In genomic region chr10:99237205-99237832, GRCm38 (mm10) we compare ENCODE assay signal across 13 mouse cellular contexts. TPM values are rescaled to one million over a fixed set of nuclear protein-coding genes. Genes with fewer than 3 reads are reported as not detected.
A peak's percentile ranks its signal among the peaks of the same experiment; 100 is the strongest.
DNase-seq lines count a peak whose midpoint lies in the region; ATAC-seq and TF ChIP-seq lines count a peak whose summit lies in the region.
"Had no signal": no experiment of that assay in that cellular context is flagged by ENCODE, and none has a peak within 500 bp of the region (broad histone marks: within the 10 kb centered on the region; RNA-seq: fewer than 3 reads in every experiment).

No protein-coding gene starts in this region.

- H3K79me2 ChIP-seq in myocyte (ENCODE audit: control insufficient read depth, insufficient read depth), result no peaks in the 10 kb centered on the region

- H3K4me3 ChIP-seq in kidney, embryonic 15.5 days (replicated peaks), result no peak overlapping the region
- H3K4me3 ChIP-seq in kidney, adult 2 months (ENCODE audit: insufficient read depth, low read depth, low read length), result no peak overlapping the region
- H3K4me3 ChIP-seq in brown adipose tissue, adult 24 weeks (ENCODE audit: insufficient read depth, low read depth, low read length), result no peak overlapping the region
- H3K4me3 ChIP-seq in limb, embryonic 14.5 days (replicated peaks; ENCODE audit: low read length), result no peak overlapping the region
- no peak overlapping the region for H3K4me3 ChIP-seq in myocyte

- H3K4me1 ChIP-seq in kidney, embryonic 15.5 days, result peaks cover 28% of the 10 kb centered on the region
- H3K4me1 ChIP-seq in kidney, adult 2 months (ENCODE audit: control insufficient read depth, insufficient read depth, low read length), result peaks cover 18% of the 10 kb centered on the region
- peaks cover 4% of the 10 kb centered on the region; the same call in 1 of the 2 replicates for H3K4me1 ChIP-seq in brown adipose tissue, adult 24 weeks (ENCODE audit: control insufficient read depth, insufficient read depth, insufficient read length, low read length)
- peaks cover 10% of the 10 kb centered on the region; the same call in 1 of the 2 replicates for H3K4me1 ChIP-seq in limb, embryonic 14.5 days (ENCODE audit: control insufficient read depth, insufficient read depth, low read length)

- no peaks in the 10 kb centered on the region for H3K36me3 ChIP-seq in kidney, embryonic 15.5 days
- H3K36me3 ChIP-seq in kidney, adult 2 months (ENCODE audit: control insufficient read depth, insufficient read depth, low read length), result no peaks in the 10 kb centered on the region
- H3K36me3 ChIP-seq in limb, embryonic 14.5 days (ENCODE audit: control insufficient read depth, insufficient read depth, low read length), result no peaks in the 10 kb centered on the region
- no peaks in the 10 kb centered on the region for H3K36me3 ChIP-seq in myocyte (ENCODE audit: control insufficient read depth, insufficient read depth)

- no peak for TF ChIP-seq CTCF in kidney, adult 2 months (conservative IDR thresholded peaks at IDR 0.05; ENCODE audit: insufficient read depth, insufficient read length, low read depth, low read length)

- 53% methylated on average over 11 of the region's 11 CpGs for WGBS in kidney, embryonic 15.5 days
- WGBS in kidney, adult 2 months, result 60% methylated on average over 11 of the region's 11 CpGs
- WGBS in limb, embryonic 14.5 days, result 74% methylated on average over 11 of the region's 11 CpGs

- DNase-seq in kidney, adult 2 months, result no peak
- DNase-seq in limb, embryonic 14.5 days (ENCODE audit: low spot score), result no peak
- no peak for DNase-seq in c-Kit-positive CD71-positive TER-119-positive erythroid progenitor cells, embryonic 14.5 days (ENCODE audit: low spot score)
- DNase-seq in natural killer cell, adult 2 months (ENCODE audit: low spot score in 2 of 2), result no peak
- DNase-seq: cerebellum, adult 11-12 months; layer of hippocampus, adult 9-11 months; right cerebral cortex, postnatal 14 days; thymus, postnatal 25 days had no signal

- no peak for ATAC-seq in kidney, embryonic 15.5 days (replicated peaks; ENCODE audit: low FRiP score)
- ATAC-seq in limb, embryonic 14.5 days (ENCODE audit: low FRiP score, low read depth), result no peak
- ATAC-seq: hindbrain, postnatal 0 days had no signal

- peak overlapping the region; percentile 5; the same call in 1 of the 2 replicates for H3K27ac ChIP-seq in kidney, embryonic 15.5 days
- no peak overlapping the region for H3K27ac ChIP-seq in kidney, adult 2 months (ENCODE audit: insufficient read depth, low read depth, low read length)
- 0 out of 2 replicates have a peak overlapping the region, but pooled peaks have one; percentile 0 for H3K27ac ChIP-seq in brown adipose tissue, adult 24 weeks (replicated peaks; ENCODE audit: low read depth, low read length)
- 0 out of 2 replicates have a peak overlapping the region, but pooled peaks have one; percentile 8 for H3K27ac ChIP-seq in limb, embryonic 14.5 days (replicated peaks; ENCODE audit: low read depth, low read length)
- H3K27ac ChIP-seq: hindbrain, postnatal 0 days; kidney, postnatal 0 days had no signal

- H3K4me2 ChIP-seq in kidney, embryonic 15.5 days, result no peak overlapping the region
- H3K4me2 ChIP-seq in limb, embryonic 14.5 days (replicated peaks; ENCODE audit: low read depth, low read length, severe bottlenecking), result no peak overlapping the region
- peak overlapping the region; percentile 42 for H3K4me2 ChIP-seq in myocyte (ENCODE audit: low read depth)

- no peaks in the 10 kb centered on the region for H3K27me3 ChIP-seq in kidney, embryonic 15.5 days
- no peaks in the 10 kb centered on the region for H3K27me3 ChIP-seq in kidney, adult 2 months (replicated peaks; ENCODE audit: control insufficient read depth, insufficient read depth, low read length)
- no peaks in the 10 kb centered on the region for H3K27me3 ChIP-seq in limb, embryonic 14.5 days (ENCODE audit: control insufficient read depth, insufficient read depth, low read length)
- H3K27me3 ChIP-seq in myocyte (ENCODE audit: control insufficient read depth, insufficient read depth, insufficient read length), result no peaks in the 10 kb centered on the region

- no peak overlapping the region for H3K9ac ChIP-seq in kidney, embryonic 15.5 days
- no peak overlapping the region for H3K9ac ChIP-seq in limb, embryonic 14.5 days (ENCODE audit: low read depth, low read length, severe bottlenecking)

- no peak for TF ChIP-seq POLR2A in kidney, adult 2 months (IDR thresholded peaks at IDR 0.05; ENCODE audit: low read depth, low read length)
- no peak for TF ChIP-seq POLR2A in limb, embryonic 14.5 days (IDR thresholded peaks at IDR 0.05; ENCODE audit: borderline replicate concordance, extremely low read depth, insufficient read depth, insufficient read length)
- TF ChIP-seq POLR2A in myocyte (IDR thresholded peaks at IDR 0.05; ENCODE audit: insufficient read length, low read depth), result no peak

- H3ac ChIP-seq in myocyte (ENCODE audit: control insufficient read depth, insufficient read length), result no peak overlapping the region

- no peaks in the 10 kb centered on the region for H3K9me3 ChIP-seq in kidney, embryonic 15.5 days (replicated peaks)
- H3K9me3 ChIP-seq in limb, embryonic 14.5 days (ENCODE audit: control insufficient read depth, low read length), result no peaks in the 10 kb centered on the region

TF ChIP-seq in myocyte, 11 proteins besides CTCF, POLR2A, EP300 and RAD21:
- TF ChIP-seq TCF3 (IDR thresholded peaks at IDR 0.05; ENCODE audit: insufficient read length, low read depth) (no peak), SRF (IDR thresholded peaks at IDR 0.05; ENCODE audit: control insufficient read depth, insufficient read length, low read depth) (no peak), REST (IDR thresholded peaks at IDR 0.05; ENCODE audit: insufficient read depth, insufficient read length) (no peak), POLR2AphosphoS2 (IDR thresholded peaks at IDR 0.05; ENCODE audit: insufficient read length, low read depth) (no peak), E2F4 (IDR thresholded peaks at IDR 0.05; ENCODE audit: insufficient read depth) (no peak), MYOD1 (IDR thresholded peaks at IDR 0.05; ENCODE audit: control insufficient read depth in 1 of 3, insufficient read length in 2 of 3, low read depth in 2 of 3) (no peak), CEBPB (IDR thresholded peaks at IDR 0.05; ENCODE audit: insufficient read depth, poor library complexity, severe bottlenecking) (no peak), TCF12 (IDR thresholded peaks at IDR 0.05; ENCODE audit: insufficient read depth, poor library complexity, severe bottlenecking) (no peak), MAX (IDR thresholded peaks at IDR 0.05; ENCODE audit: low read depth) (no peak), USF1 (IDR thresholded peaks at IDR 0.05; ENCODE audit: low read depth) (no peak), MYOG (IDR thresholded peaks at IDR 0.05; ENCODE audit: control insufficient read depth in 1 of 3, insufficient read depth in 1 of 3, insufficient read length in 2 of 3, low read depth in 2 of 3) (no peak)
TF ChIP-seq in myocyte: peak in this region for 0.

RNA-seq across cellular contexts. Expression of gene Dusp6, which starts 25.7 kb away (rescaled TPM):
- 85.7 and 88.7 TPM in 2 replicates for polyA plus RNA-seq in kidney, embryonic 15.5 days (2015; fragmentation: Nextera tagmentation; extraction: Ambion mirVana)
- polyA plus RNA-seq in kidney, adult 2 months (2012; rRNA removed), result 46.6 and 50.5 TPM in 2 replicates
- polyA plus RNA-seq in brown adipose tissue, adult 24 weeks (2012; ENCODE audit: insufficient read depth, insufficient read length, missing spikeins), result 47.6 and 47.7 TPM in 2 replicates
- polyA plus RNA-seq in limb, embryonic 14.5 days (2012; rRNA removed), result 60.2 and 78.3 TPM in 2 replicates
- polyA plus RNA-seq in limb, embryonic 14.5 days (2014; fragmentation: Nextera tagmentation; extraction: Ambion mirVana), result 64.7 and 67.7 TPM in 2 replicates
- 21.6 TPM for polyA plus RNA-seq in myocyte (2012; fragmentation: generic; extraction: Trizol)
